Mouse (Mus musculus): ENCODE results near the gene Rai14. TPM values are rescaled to one million over a fixed set of nuclear protein-coding genes. Genes with fewer than 3 reads are reported as not detected.
"Not testable (repeated sequence)": the region's sequence is repeated elsewhere in the genome, so short reads cannot be mapped to it uniquely, and the experiment has no call there.

Rai14 gene
- total RNA-seq, 2 experiments from 2014 or later, result 2.6 to 3.5 TPM

DNA sequence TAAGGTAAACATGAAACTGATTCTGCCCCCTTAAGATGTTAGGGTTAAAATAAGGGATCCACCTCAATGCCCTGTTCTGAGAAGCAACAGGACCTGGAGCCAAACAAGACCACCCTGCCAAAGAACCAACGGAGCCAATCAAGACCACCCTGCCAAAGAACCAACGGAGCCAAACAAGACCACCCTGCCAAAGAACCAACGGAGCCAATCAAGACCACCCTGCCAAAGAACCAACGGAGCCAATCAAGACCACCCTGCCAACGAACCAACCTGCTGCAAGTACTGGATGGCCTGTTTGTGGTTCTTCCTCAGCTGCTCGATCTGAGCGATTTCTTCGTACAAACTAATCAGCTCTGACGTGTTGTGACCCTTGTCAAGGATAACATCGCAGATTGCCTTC, 181.1 kb downstream of the Rai14 start:
- not testable (repeated sequence) for DNase-seq

DNA sequence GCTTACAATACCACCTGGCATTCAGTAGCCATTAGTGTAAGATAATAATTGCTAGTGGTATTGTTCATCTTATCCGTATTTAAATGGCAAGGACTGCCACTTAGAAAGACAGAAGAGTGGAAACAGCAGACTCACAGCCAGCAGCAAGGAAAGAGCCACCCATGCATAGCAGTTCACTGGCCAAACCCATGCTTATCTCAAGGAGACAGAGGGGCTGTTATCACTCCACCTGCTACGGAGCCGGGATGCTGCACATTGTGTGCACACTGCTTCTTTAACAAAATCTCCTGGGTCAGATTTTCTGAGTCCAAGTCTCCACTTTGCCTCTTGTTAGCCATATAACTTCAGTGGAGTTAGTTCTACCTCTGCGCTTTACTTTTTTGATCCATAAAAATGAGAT, 183.1 kb downstream of the Rai14 start:
- DNase-seq, result no peak

DNA sequence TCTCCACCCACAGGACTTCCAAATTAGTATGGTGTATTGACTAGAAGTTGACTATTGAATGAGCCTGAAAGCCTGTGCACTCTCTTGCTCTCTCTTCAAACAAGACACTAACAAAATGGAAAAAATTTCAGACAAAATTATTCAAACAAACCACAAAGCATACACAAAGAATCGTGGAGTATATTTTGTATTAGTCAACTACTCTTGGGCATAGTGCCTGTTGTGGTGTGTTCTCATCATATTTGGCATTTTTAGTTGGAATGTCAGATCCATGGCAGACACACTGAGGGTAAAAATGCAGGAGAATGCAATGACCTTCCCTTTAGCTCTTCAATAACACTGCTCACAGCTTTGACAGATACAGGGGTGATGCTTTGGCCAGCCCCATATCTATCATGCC, 188.5 kb downstream of the Rai14 start:
- no peak for DNase-seq

Other genes starting within 250 kb of the Rai14 start
- gene Dnajc21, start 244.1 kb downstream of the Rai14 start, total RNA-seq (2021), result 10 to 100 TPM; 42.9 to 51.0 TPM
- 10 to 100 TPM; 14.3 to 16.4 TPM for gene Brix1, start 228.7 kb downstream of the Rai14 start, total RNA-seq (2021)
- gene Rad1, start 228.6 kb downstream of the Rai14 start, total RNA-seq (2021), result 1 to 10 TPM; 3.5 to 4.7 TPM
- not detected for gene Ttc23l, start 156.0 kb downstream of the Rai14 start, total RNA-seq (2021)
- gene C1qtnf3, start 237.7 kb upstream of the Rai14 start, total RNA-seq (2021), result 1 to 10 TPM; 3.6 to 4.6 TPM